Mouse (Mus musculus) adipocyte (in vitro differentiated cells): Measurements from ENCODE around the gene Defb28.

ENCODE experiments used
- DNase-seq: peaks from one replicate; pipeline ENCODE4 v3.0.0-alpha.2; 2016; ENCODE audit warnings: low spot score

Gene Defb28

GRCm38 (mm10) chr2:152569038-152569437 lies 51.0 kb downstream of the Defb28 start, which contains the start of gene Gm17416:
Gm17416 (plus strand) TSS chr2:152569338.
- no peak for DNase-seq

DNA sequence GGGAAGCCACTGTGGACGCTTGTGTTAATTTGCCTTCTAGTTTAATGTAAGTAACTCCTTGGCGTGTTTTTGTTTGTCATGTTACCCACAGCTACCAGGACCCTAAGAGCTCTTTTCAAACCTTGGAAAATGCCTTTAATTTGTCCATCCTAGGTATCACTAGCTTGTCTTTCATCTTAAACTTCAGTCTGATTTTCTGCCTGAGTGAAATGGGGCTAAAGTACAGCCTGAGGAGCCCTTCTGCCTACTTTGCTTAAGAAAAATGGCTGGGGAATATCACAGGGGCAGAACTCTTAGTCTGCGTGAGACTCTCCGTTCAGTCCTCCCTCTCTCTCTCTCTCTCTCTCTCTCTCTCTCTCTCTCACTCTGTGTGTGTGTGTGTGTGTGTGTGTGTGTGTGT lies 51.8 kb downstream of the Defb28 start:
- no peak for DNase-seq

GRCm38 (mm10) chr2:152570313-152570712 lies 52.3 kb downstream of the Defb28 start:
- DNase-seq, result no peak
